Mouse (Mus musculus): ENCODE data around the gene Krr1. TPM values are rescaled to one million over a fixed set of nuclear protein-coding genes. Genes with fewer than 3 reads are reported as not detected.
"Not testable (repeated sequence)": the region's sequence is repeated elsewhere in the genome, so short reads cannot be mapped to it uniquely, and the experiment has no call there.

The Krr1 gene
- polyA plus RNA-seq, 1 experiment from 2014 or later, result 58.4 TPM

GRCm38 (mm10) chr10:112028689-112029088 lies 56.2 kb downstream of the Krr1 start:
- not testable (repeated sequence) for H3K9me3 ChIP-seq (ENCODE audit: control insufficient read depth, low read length); H3K4me2 ChIP-seq (ENCODE audit: low read depth); H3K27ac ChIP-seq (ENCODE audit: low read depth, low read length); H3K9ac ChIP-seq (ENCODE audit: low read length); ATAC-seq (ENCODE audit: insufficient read depth, low FRiP score, low TSS enrichment); H3K4me3 ChIP-seq (ENCODE audit: low read depth, low read length); H3K4me1 ChIP-seq (ENCODE audit: control insufficient read depth, insufficient read depth, low read length); DNase-seq (ENCODE audit: low spot score); H3K36me3 ChIP-seq (ENCODE audit: control insufficient read depth, insufficient read depth, low read length); H3K27me3 ChIP-seq (ENCODE audit: control insufficient read depth, insufficient read depth, low read length)
- 76% methylated on average over 3 of the region's 3 CpGs for WGBS

Other genes with a start within 250 kb of the Krr1 start
- gene Glipr1, start 30.0 kb downstream of the Krr1 start, polyA plus RNA-seq (2014; fragmentation: Nextera tagmentation; extraction: Ambion mirVana), result 1.3 and 1.4 TPM in 2 replicates
- not detected in 2 replicates for gene Glipr1l1, start 87.5 kb downstream of the Krr1 start, polyA plus RNA-seq (2014; fragmentation: Nextera tagmentation; extraction: Ambion mirVana)
- not detected in 2 replicates for gene Glipr1l2, start 110.7 kb downstream of the Krr1 start, polyA plus RNA-seq (2014; fragmentation: Nextera tagmentation; extraction: Ambion mirVana)
- not detected in 2 replicates for gene Glipr1l3, start 187.7 kb downstream of the Krr1 start, polyA plus RNA-seq (2014; fragmentation: Nextera tagmentation; extraction: Ambion mirVana)
- gene Caps2, start 191.0 kb downstream of the Krr1 start, polyA plus RNA-seq (2014; fragmentation: Nextera tagmentation; extraction: Ambion mirVana), result 0.36 and 0.50 TPM in 2 replicates

Data from neural tube, embryonic 11.5 days (tissue).